Mouse (Mus musculus): Measurements from ENCODE around the gene Gpr152. TPM values are rescaled to one million over a fixed set of nuclear protein-coding genes. Genes with fewer than 3 reads are reported as not detected.
A peak's percentile ranks its signal among the peaks of the same experiment; 100 is the strongest.

The Gpr152 gene
- polyA plus RNA-seq, 1 experiment from 2014 or later, result not detected

DNA sequence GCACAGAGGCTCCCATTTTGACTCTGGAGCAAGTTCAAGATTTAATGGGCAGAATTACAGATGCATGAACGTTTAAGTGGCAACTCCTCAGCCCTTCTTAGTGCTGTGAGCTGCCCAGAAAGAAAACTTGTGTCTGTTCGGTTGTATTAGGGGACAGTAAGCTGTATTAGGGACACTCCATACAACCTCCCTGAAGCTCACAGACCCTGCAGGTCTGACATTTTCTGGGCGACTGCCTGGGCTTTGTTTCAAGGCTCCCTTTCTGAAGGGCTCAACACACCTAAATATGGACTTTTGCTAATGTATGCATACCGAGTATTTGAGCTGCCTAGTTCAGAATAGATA is 23.9 kb downstream of the Gpr152 start:
- Histone ChIP-seq H3K9me3 (ENCODE audit: control insufficient read depth, low read length) (no peaks in the 10 kb centered on the region), H3K36me3 (ENCODE audit: control insufficient read depth, insufficient read depth) (peaks cover 10% of the 10 kb centered on the region), H3K27me3 (replicated peaks; ENCODE audit: control insufficient read depth, insufficient read depth, low read length) (no peaks in the 10 kb centered on the region), H3K27ac (ENCODE audit: low read length) (peak overlapping the region; percentile 77), H3K9ac (replicated peaks; ENCODE audit: low read depth, low read length) (peak overlapping the region; percentile 56), H3K4me3 (replicated peaks; ENCODE audit: low read length) (peak overlapping the region; percentile 66), H3K4me1 (replicated peaks; ENCODE audit: control insufficient read depth, insufficient read depth, low read length) (peaks cover 15% of the 10 kb centered on the region), H3K4me2 (ENCODE audit: low read length) (peak overlapping the region; percentile 59)
- 30% methylated on average over 4 of the region's 4 CpGs for WGBS
- peak; percentile 30; the same call in 1 of the 2 replicates for ATAC-seq

DNA sequence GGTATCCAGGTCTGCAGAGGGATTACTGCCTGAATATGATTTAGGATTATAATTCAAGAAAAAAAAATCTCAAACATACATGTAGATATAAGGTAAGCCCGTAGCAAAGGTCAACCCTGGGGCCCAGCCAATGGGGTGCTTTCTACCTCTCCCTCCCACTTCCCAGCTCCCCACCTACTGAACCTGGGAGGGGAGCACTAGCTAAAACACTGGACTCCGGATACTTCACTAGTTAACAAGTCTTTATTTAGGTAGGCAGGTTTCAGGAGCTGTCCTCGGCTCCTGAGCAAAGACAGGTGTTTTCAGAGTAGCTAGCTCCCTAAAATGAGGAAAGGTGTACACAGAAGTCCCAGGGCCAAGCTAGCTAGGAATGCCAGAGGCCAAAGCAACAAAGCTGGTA is 24.5 kb downstream of the Gpr152 start:
- Histone ChIP-seq H3K4me3 (replicated peaks; ENCODE audit: low read length) (no peak overlapping the region), H3K27ac (ENCODE audit: low read length) (no peak overlapping the region), H3K4me2 (ENCODE audit: low read length) (no peak overlapping the region), H3K9ac (replicated peaks; ENCODE audit: low read depth, low read length) (no peak overlapping the region), H3K27me3 (replicated peaks; ENCODE audit: control insufficient read depth, insufficient read depth, low read length) (no peaks in the 10 kb centered on the region), H3K9me3 (ENCODE audit: control insufficient read depth, low read length) (no peaks in the 10 kb centered on the region), H3K4me1 (replicated peaks; ENCODE audit: control insufficient read depth, insufficient read depth, low read length) (peaks cover 15% of the 10 kb centered on the region), H3K36me3 (ENCODE audit: control insufficient read depth, insufficient read depth) (peaks cover 4% of the 10 kb centered on the region)
- ATAC-seq, result no peak
- 78% methylated on average over 3 of the region's 3 CpGs for WGBS

DNA sequence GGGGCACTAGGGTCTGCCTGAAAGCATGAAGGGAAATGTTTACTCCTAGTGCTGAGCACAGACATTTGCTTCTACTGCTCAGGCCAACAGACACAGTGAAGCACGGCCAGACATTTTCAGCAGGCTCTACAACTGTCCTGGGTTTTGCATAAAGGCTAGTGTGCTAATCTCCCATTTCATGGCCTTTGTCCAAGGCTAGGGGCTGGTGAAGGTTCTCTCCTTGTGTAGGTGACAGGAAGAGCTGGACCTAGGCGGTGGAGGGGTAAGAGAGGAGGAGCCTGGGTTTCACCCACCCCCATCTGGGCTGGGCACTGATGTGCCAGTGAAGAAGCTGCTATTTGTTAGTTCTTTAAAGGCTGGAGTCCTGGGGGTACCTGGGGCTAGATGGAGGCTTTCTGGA is 25.1 kb downstream of the Gpr152 start:
- no peak overlapping the region for H3K4me3 ChIP-seq (replicated peaks; ENCODE audit: low read length)
- ATAC-seq, result no peak
- H3K9me3 ChIP-seq (ENCODE audit: control insufficient read depth, low read length), result no peaks in the 10 kb centered on the region
- H3K27me3 ChIP-seq (replicated peaks; ENCODE audit: control insufficient read depth, insufficient read depth, low read length), result no peaks in the 10 kb centered on the region
- WGBS, result 71% methylated on average over 2 of the region's 2 CpGs
- no peak overlapping the region for H3K4me2 ChIP-seq (ENCODE audit: low read length)
- no peak overlapping the region for H3K9ac ChIP-seq (replicated peaks; ENCODE audit: low read depth, low read length)
- no peak overlapping the region for H3K27ac ChIP-seq (ENCODE audit: low read length)
- H3K36me3 ChIP-seq (ENCODE audit: control insufficient read depth, insufficient read depth), result no peaks in the 10 kb centered on the region
- H3K4me1 ChIP-seq (replicated peaks; ENCODE audit: control insufficient read depth, insufficient read depth, low read length), result peaks cover 16% of the 10 kb centered on the region

DNA sequence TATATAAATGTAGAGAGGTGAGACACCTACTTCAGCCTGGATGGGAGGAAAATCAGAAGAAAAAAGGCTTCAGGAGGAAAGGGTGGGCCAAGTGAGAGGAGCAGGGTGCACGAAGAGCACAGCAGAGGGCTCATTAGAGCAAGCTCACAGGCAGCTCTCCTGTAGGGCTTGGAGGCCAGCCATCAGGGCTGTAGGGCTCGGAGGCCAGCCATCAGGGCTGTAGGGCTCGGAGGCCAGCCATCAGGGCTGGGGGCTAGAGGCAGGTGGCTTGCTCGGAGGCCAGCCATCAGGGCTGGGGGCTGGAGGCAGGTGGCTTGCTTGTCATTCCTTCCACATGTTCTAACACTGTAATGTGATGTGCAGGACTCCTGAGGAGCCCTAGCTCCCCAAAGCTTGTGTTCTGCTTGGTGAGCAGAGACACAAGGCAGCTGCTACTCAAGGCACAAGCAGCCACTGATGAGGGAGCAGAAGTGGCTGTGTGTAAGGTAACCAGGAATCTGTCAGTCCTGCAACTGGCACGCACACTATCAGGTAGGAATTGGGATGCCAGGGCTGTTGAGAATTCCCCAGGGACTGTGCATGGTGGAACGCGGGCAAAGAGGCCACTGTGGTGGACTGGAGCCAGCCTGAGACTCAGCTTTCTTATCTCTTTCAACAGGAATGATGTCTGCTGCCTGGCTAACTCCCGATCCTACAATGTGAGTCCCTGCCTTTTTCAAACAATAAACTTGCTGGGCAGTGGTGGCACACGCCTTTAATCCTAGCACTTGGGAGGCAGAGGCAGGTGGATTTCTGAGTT is 27.3 kb downstream of the Gpr152 start:
- 75% methylated on average over 9 of the region's 9 CpGs for WGBS
- Histone ChIP-seq H3K27me3 (replicated peaks; ENCODE audit: control insufficient read depth, insufficient read depth, low read length) (no peaks in the 10 kb centered on the region), H3K27ac (ENCODE audit: low read length) (no peak overlapping the region), H3K4me1 (replicated peaks; ENCODE audit: control insufficient read depth, insufficient read depth, low read length) (peaks cover 21% of the 10 kb centered on the region), H3K36me3 (ENCODE audit: control insufficient read depth, insufficient read depth) (no peaks in the 10 kb centered on the region), H3K4me2 (ENCODE audit: low read length) (no peak overlapping the region), H3K4me3 (replicated peaks; ENCODE audit: low read length) (no peak overlapping the region), H3K9me3 (ENCODE audit: control insufficient read depth, low read length) (no peaks in the 10 kb centered on the region), H3K9ac (replicated peaks; ENCODE audit: low read depth, low read length) (no peak overlapping the region)
- ATAC-seq, result no peak

DNA sequence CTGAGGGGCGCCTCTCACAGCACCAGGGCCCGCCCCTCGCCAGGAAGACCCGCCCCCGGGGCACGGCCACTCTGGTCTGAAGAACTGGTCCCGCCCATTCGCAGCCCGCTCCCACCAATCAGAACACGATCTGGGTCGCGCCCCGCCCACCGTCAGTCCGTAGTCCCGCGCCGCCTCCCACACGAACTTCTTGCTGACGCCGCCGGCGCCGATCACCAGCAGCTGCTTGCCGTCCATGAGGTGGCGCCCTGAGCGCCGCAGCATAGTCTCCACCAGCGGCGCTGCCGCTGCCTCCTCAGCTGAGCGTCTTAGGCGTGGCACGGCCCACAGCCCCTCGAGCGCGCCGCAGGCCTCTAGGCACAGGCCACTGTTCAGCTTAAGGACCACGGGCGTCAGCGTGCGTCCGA is 29.8 kb downstream of the Gpr152 start:
- Histone ChIP-seq H3K4me1 (replicated peaks; ENCODE audit: control insufficient read depth, insufficient read depth, low read length) (peaks cover 7% of the 10 kb centered on the region), H3K4me3 (replicated peaks; ENCODE audit: low read length) (peak overlapping the region; percentile 44), H3K27ac (ENCODE audit: low read length) (peak overlapping the region; percentile 83), H3K4me2 (ENCODE audit: low read length) (peak overlapping the region; percentile 61), H3K36me3 (ENCODE audit: control insufficient read depth, insufficient read depth) (no peaks in the 10 kb centered on the region), H3K9me3 (ENCODE audit: control insufficient read depth, low read length) (no peaks in the 10 kb centered on the region), H3K27me3 (replicated peaks; ENCODE audit: control insufficient read depth, insufficient read depth, low read length) (no peaks in the 10 kb centered on the region), H3K9ac (replicated peaks; ENCODE audit: low read depth, low read length) (peak overlapping the region; percentile 60)
- peak; percentile 96 for ATAC-seq
- under 1% methylated on average over 43 of the region's 43 CpGs for WGBS

DNA sequence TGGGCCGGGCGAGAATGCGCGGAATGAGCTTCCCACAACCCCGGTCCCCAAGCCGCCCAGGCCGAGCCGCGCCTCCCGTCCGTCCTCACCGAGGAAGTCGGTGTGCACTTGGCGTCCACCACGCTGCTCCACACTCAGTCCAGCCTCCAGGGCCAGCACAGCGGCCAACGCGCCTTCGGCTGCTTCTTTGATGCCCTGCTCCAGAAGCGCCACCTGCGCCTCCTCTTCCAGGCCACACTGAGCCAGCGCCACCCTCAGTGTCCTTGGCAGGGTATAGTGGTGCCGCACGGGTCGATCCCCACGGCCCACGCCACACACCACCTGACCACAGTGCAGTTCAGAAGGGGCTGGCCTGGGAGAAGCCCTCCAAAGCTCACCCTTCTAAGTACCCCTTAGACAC is 30.2 kb downstream of the Gpr152 start:
- Histone ChIP-seq H3K4me3 (replicated peaks; ENCODE audit: low read length) (peak overlapping the region; percentile 44), H3K27me3 (replicated peaks; ENCODE audit: control insufficient read depth, insufficient read depth, low read length) (no peaks in the 10 kb centered on the region), H3K36me3 (ENCODE audit: control insufficient read depth, insufficient read depth) (no peaks in the 10 kb centered on the region), H3K9ac (replicated peaks; ENCODE audit: low read depth, low read length) (peak overlapping the region; percentile 60), H3K4me1 (replicated peaks; ENCODE audit: control insufficient read depth, insufficient read depth, low read length) (peaks cover 7% of the 10 kb centered on the region), H3K27ac (ENCODE audit: low read length) (peak overlapping the region; percentile 69), H3K9me3 (ENCODE audit: control insufficient read depth, low read length) (no peaks in the 10 kb centered on the region), H3K4me2 (ENCODE audit: low read length) (peak overlapping the region; percentile 61)
- peak; percentile 25; the same call in 1 of the 2 replicates for ATAC-seq
- WGBS, result 5% methylated on average over 27 of the region's 27 CpGs

DNA sequence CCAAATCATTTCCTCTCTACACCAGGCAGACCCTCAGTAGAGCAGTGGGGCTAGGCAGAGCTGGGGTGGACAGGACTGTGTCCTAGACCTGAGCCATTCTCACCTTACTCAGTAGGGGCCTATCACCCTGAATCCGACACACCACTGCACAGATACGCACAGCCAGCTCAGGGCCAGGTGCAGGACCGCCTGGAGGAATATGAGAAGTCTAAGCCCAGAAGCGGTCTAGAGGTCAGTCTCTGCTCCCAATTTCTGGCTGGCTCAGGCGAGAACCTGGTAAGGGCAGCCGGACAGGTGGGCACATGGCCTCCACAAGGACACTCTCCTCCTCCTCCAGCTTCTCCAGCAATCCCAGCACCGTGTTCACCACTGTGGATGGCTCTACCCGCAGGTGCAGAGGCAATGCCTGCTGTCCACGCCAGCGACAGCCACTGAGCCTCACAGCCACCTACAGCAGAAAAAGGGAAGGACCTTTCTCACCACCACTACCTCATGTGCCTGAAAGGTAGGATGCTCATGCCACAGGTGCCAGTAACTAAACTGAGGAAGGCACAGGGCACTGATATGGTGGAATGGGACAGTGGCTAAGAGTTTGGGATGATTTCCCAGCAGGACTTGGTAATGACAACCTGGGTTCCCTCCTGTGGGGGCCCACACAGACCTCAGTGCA is 31.3 kb downstream of the Gpr152 start:
- H3K9me3 ChIP-seq (ENCODE audit: control insufficient read depth, low read length), result no peaks in the 10 kb centered on the region
- peaks cover 15% of the 10 kb centered on the region for H3K4me1 ChIP-seq (replicated peaks; ENCODE audit: control insufficient read depth, insufficient read depth, low read length)
- H3K4me3 ChIP-seq (replicated peaks; ENCODE audit: low read length), result no peak overlapping the region
- no peak overlapping the region for H3K4me2 ChIP-seq (ENCODE audit: low read length)
- no peak overlapping the region for H3K27ac ChIP-seq (ENCODE audit: low read length)
- no peaks in the 10 kb centered on the region for H3K36me3 ChIP-seq (ENCODE audit: control insufficient read depth, insufficient read depth)
- H3K27me3 ChIP-seq (replicated peaks; ENCODE audit: control insufficient read depth, insufficient read depth, low read length), result no peaks in the 10 kb centered on the region
- no peak for ATAC-seq
- WGBS, result 93% methylated on average over 10 of the region's 10 CpGs
- no peak overlapping the region for H3K9ac ChIP-seq (replicated peaks; ENCODE audit: low read depth, low read length)

DNA sequence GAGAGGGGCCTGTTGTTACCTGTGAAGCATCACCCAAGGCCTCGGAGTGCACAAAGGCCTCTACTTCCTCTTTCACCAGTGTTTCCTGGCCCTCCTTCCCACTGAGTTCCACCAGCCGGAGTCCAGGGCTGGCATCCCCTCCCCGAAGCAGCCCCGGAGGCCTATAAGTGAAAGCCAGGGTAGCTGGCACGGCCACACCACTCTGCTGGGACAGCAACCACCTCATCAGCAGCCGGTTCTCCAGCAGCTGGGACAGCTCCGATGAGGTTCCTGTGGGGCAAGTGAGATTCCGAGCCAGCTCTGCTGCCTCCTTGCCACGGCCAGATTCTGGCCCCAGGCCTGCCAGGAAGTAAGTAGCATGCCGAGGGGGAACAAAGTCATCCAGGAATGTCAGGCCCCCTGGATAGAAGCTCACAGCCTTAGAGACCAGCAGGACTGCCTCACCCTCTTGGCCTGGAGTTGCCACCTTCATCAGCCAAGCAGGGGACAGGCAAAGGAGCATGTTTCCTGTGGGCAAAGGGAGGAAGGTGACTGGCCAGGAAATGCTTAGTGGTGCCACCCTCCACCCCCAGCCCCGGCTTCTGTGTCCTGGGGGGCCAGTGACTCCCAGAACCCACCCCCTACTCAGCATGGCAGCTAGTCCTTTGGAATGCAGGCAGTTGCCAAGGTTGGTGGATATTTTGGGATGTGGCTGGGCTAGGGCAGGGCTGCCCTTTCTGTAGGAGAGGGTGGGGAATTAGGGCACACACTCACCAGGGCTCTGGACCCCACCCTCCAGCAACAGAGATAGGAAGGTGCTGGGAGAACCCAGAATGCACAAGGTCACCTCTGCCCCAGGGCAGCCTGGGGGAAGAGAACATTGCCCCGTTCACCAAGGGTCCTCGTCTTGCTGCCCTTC is 32.1 kb downstream of the Gpr152 start:
- H3K27me3 ChIP-seq (replicated peaks; ENCODE audit: control insufficient read depth, insufficient read depth, low read length), result no peaks in the 10 kb centered on the region
- H3K27ac ChIP-seq (ENCODE audit: low read length), result no peak overlapping the region
- no peak for ATAC-seq
- H3K4me1 ChIP-seq (replicated peaks; ENCODE audit: control insufficient read depth, insufficient read depth, low read length), result peaks cover 15% of the 10 kb centered on the region
- H3K9ac ChIP-seq (replicated peaks; ENCODE audit: low read depth, low read length), result 0 out of 2 replicates have a peak overlapping the region, but pooled peaks have one; percentile 12
- no peaks in the 10 kb centered on the region for H3K9me3 ChIP-seq (ENCODE audit: control insufficient read depth, low read length)
- H3K36me3 ChIP-seq (ENCODE audit: control insufficient read depth, insufficient read depth), result no peaks in the 10 kb centered on the region
- H3K4me3 ChIP-seq (replicated peaks; ENCODE audit: low read length), result no peak overlapping the region
- H3K4me2 ChIP-seq (ENCODE audit: low read length), result no peak overlapping the region
- WGBS, result 80% methylated on average over 13 of the region's 13 CpGs

DNA sequence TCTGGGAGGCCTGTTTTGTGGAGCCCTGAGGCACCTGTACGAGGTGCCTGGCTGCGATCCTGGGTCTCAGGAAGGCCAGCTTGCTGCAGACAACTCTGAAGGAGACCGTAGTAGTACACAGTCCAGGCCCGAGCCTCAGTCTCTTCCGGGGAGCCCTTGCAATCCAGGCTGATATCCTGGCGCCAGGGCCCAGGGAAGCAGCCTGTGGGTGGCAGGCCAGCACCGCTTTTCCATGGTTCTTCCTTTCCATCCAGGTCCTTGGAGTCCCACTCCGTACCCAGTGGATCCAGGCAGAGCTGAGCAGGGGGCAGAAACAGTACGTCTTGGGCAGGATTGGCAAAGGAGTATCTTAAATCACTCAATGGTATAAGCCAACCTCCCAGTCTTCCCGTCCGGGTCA is 33.3 kb downstream of the Gpr152 start:
- Histone ChIP-seq H3K27me3 (replicated peaks; ENCODE audit: control insufficient read depth, insufficient read depth, low read length) (no peaks in the 10 kb centered on the region), H3K4me2 (ENCODE audit: low read length) (no peak overlapping the region), H3K27ac (ENCODE audit: low read length) (no peak overlapping the region), H3K36me3 (ENCODE audit: control insufficient read depth, insufficient read depth) (no peaks in the 10 kb centered on the region), H3K9me3 (ENCODE audit: control insufficient read depth, low read length) (no peaks in the 10 kb centered on the region), H3K9ac (replicated peaks; ENCODE audit: low read depth, low read length) (no peak overlapping the region), H3K4me1 (replicated peaks; ENCODE audit: control insufficient read depth, insufficient read depth, low read length) (peaks cover 15% of the 10 kb centered on the region), H3K4me3 (replicated peaks; ENCODE audit: low read length) (no peak overlapping the region)
- no peak for ATAC-seq
- WGBS, result 61% methylated on average over 11 of the region's 11 CpGs
